Mouse (Mus musculus) monocyte, adult 5-6 weeks (primary cell): ENCODE measurements around the gene Dcaf12l2. TPM values are rescaled to one million over a fixed set of nuclear protein-coding genes. Genes with fewer than 3 reads are reported as not detected.

Experiments
- ATAC-seq: fragments of 153-309, 156-312 bp; replicated peaks from 2 replicates; pipeline ENCODE4 v1.8.0; 2017; ENCODE audit warnings: mild to moderate bottlenecking; ENCODE audit not compliant: low TSS enrichment, insufficient number of reproducible peaks, severe bottlenecking, poor library complexity, low FRiP score
- total RNA-seq: library from RNA; stranded (forward); fragments of 200-1000, 200-491, 200-594 nt; gene quantifications from 3 replicates; pipeline ENCODE4 v1.2.3, GENCODE M21; 2017

Gene Dcaf12l2
- total RNA-seq: not detected in 3 replicates

- ATAC-seq: no peak
Measured at GRCm38 (mm10) chrX:44367646-44368521, at the start of gene Dcaf12l2. Dcaf12l2 (minus strand) TSS chrX:44368342.

- no peak for ATAC-seq
Measured at GRCm38 (mm10) chrX:44367280-44367645, 879 bp downstream of the Dcaf12l2 start.
